ENCODE assay signal across 11 mouse cellular contexts in genomic region chr4:106103750-106104635, GRCm38 (mm10).
DNase-seq lines count a peak whose midpoint lies in the region; ATAC-seq lines count a peak whose summit lies in the region.
"Had no signal": no experiment of that assay in that cellular context is flagged by ENCODE, and none has a peak within 500 bp of the region (broad histone marks: within the 10 kb centered on the region; RNA-seq: fewer than 3 reads in every experiment).

No protein-coding gene starts in this region.

- H3K9me3 ChIP-seq in neural tube, embryonic 11.5 days (ENCODE audit: control insufficient read depth, low read length) = no peaks in the 10 kb centered on the region
- no peaks in the 10 kb centered on the region for H3K9me3 ChIP-seq in embryonic facial prominence, embryonic 13.5 days
- H3K9me3 ChIP-seq in hindbrain, embryonic 16.5 days (ENCODE audit: control insufficient read depth, low read length) = no peaks in the 10 kb centered on the region
- no peaks in the 10 kb centered on the region for H3K9me3 ChIP-seq in neural tube, embryonic 13.5 days

- H3K4me1 ChIP-seq in neural tube, embryonic 11.5 days (ENCODE audit: control insufficient read depth, insufficient read depth, low read length) = peaks cover 11% of the 10 kb centered on the region
- peaks cover 56% of the 10 kb centered on the region for H3K4me1 ChIP-seq in embryonic facial prominence, embryonic 13.5 days
- peaks cover 20% of the 10 kb centered on the region for H3K4me1 ChIP-seq in hindbrain, embryonic 16.5 days (ENCODE audit: control insufficient read depth, insufficient read depth, low read depth, low read length)
- peaks cover 49% of the 10 kb centered on the region for H3K4me1 ChIP-seq in neural tube, embryonic 13.5 days (replicated peaks)

- no peak overlapping the region for H3K27ac ChIP-seq in neural tube, embryonic 11.5 days (ENCODE audit: low read depth, low read length)
- peak overlapping the region; percentile 83 for H3K27ac ChIP-seq in embryonic facial prominence, embryonic 13.5 days
- no peak overlapping the region for H3K27ac ChIP-seq in hindbrain, embryonic 16.5 days (ENCODE audit: low read depth, low read length)
- peak overlapping the region; percentile 72 for H3K27ac ChIP-seq in neural tube, embryonic 13.5 days (replicated peaks)

- H3K4me3 ChIP-seq in neural tube, embryonic 11.5 days (ENCODE audit: low read depth, low read length) = no peak overlapping the region
- no peak overlapping the region for H3K4me3 ChIP-seq in embryonic facial prominence, embryonic 13.5 days
- no peak overlapping the region for H3K4me3 ChIP-seq in hindbrain, embryonic 16.5 days (ENCODE audit: low read length)
- no peak overlapping the region for H3K4me3 ChIP-seq in neural tube, embryonic 13.5 days

- H3K27me3 ChIP-seq in neural tube, embryonic 11.5 days (ENCODE audit: control insufficient read depth, insufficient read depth, low read length) = no peaks in the 10 kb centered on the region
- no peaks in the 10 kb centered on the region for H3K27me3 ChIP-seq in embryonic facial prominence, embryonic 13.5 days
- no peaks in the 10 kb centered on the region for H3K27me3 ChIP-seq in hindbrain, embryonic 16.5 days (replicated peaks; ENCODE audit: control insufficient read depth, insufficient read depth, low read length)
- H3K27me3 ChIP-seq in neural tube, embryonic 13.5 days = no peaks in the 10 kb centered on the region

- 77% methylated on average over 11 of the region's 11 CpGs for WGBS in neural tube, embryonic 11.5 days
- 26% methylated on average over 11 of the region's 11 CpGs for WGBS in embryonic facial prominence, embryonic 13.5 days
- 37% methylated on average over 11 of the region's 11 CpGs for WGBS in hindbrain, embryonic 16.5 days
- 45% methylated on average over 11 of the region's 11 CpGs for WGBS in neural tube, embryonic 13.5 days

- no peak overlapping the region for H3K9ac ChIP-seq in neural tube, embryonic 11.5 days (ENCODE audit: low read length)
- H3K9ac ChIP-seq in embryonic facial prominence, embryonic 13.5 days = no peak overlapping the region
- no peak overlapping the region for H3K9ac ChIP-seq in hindbrain, embryonic 16.5 days (ENCODE audit: low read depth, low read length)
- H3K9ac ChIP-seq in neural tube, embryonic 13.5 days = no peak overlapping the region

- no peaks in the 10 kb centered on the region for H3K36me3 ChIP-seq in neural tube, embryonic 11.5 days (ENCODE audit: control insufficient read depth, insufficient read depth, low read length)
- H3K36me3 ChIP-seq in embryonic facial prominence, embryonic 13.5 days = no peaks in the 10 kb centered on the region
- H3K36me3 ChIP-seq in hindbrain, embryonic 16.5 days (ENCODE audit: control insufficient read depth, insufficient read depth, low read length) = no peaks in the 10 kb centered on the region
- no peaks in the 10 kb centered on the region for H3K36me3 ChIP-seq in neural tube, embryonic 13.5 days

- H3K4me2 ChIP-seq in neural tube, embryonic 11.5 days (ENCODE audit: low read depth) = no peak overlapping the region
- H3K4me2 ChIP-seq in embryonic facial prominence, embryonic 13.5 days = peak overlapping the region; percentile 33
- H3K4me2 ChIP-seq in hindbrain, embryonic 16.5 days (ENCODE audit: low read length) = no peak overlapping the region
- H3K4me2 ChIP-seq in neural tube, embryonic 13.5 days = no peak overlapping the region

- peak; percentile 44 for DNase-seq in neural tube, embryonic 11.5 days (ENCODE audit: low spot score)
- DNase-seq in neural tube, embryonic 10.5 days (ENCODE audit: extremely low spot score, low spot score) = no peak
- DNase-seq in adrenal gland, adult (ENCODE audit: inconsistent age in 2 of 2, low spot score in 1 of 2) = no peak
- DNase-seq in T-cell, adult 2 months (ENCODE audit: low spot score) = no peak
- DNase-seq in B cell, adult 2 months = no peak
- DNase-seq: adrenal gland, adult 2 months; lung, adult 18-20 months; spleen, adult 18-20 months had no signal

- ATAC-seq in neural tube, embryonic 11.5 days (ENCODE audit: insufficient read depth, low FRiP score, low TSS enrichment) = peak; percentile 61; the same call in 1 of the 2 replicates
- peak; percentile 76; the same call in 1 of the 2 replicates for ATAC-seq in embryonic facial prominence, embryonic 13.5 days (ENCODE audit: insufficient number of reproducible peaks, insufficient read depth, low FRiP score, low TSS enrichment, low read depth)
- ATAC-seq in hindbrain, embryonic 16.5 days = peak; percentile 70; the same call in 1 of the 2 replicates
- peak; percentile 86 for ATAC-seq in neural tube, embryonic 13.5 days (ENCODE audit: low read depth)

Comparison
In these comparisons a context has a peak if more than half of its experiments do, and no peak if none do; other contexts are left out.
1. H3K27ac ChIP-seq: peak in embryonic facial prominence, embryonic 13.5 days (single experiment) and neural tube, embryonic 13.5 days (single experiment); none in neural tube, embryonic 11.5 days (single experiment) and hindbrain, embryonic 16.5 days (single experiment).
2. Peak in every context shown above with its lines, with median percentiles within 50 percentile points of each other: ATAC-seq.